ENCODE assay signal across 8 mouse cellular contexts in the genomic region with DNA sequence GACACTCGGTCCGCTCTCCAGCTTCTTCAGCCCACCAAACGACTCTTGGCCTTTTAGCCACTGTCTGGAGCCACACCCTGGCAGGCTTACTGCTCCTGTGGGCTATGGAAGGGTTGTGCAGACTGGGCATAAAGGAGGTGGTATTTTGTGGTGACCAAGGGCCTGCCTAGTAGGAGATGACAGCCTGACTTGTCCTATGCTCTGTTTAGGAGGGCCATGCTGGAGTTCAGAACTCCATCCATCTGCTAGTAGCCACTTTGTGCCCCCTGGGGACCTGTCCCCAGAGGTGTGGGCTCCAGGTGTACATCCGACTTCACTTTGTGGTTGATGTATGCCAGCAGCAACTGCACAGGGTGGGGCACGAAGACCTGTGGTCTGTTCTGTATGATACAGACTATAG. TPM values are rescaled to one million over a fixed set of nuclear protein-coding genes. Genes with fewer than 3 reads are reported as not detected.
A peak's percentile ranks its signal among the peaks of the same experiment; 100 is the strongest.
DNase-seq lines count a peak whose midpoint lies in the region; ATAC-seq lines count a peak whose summit lies in the region.

No protein-coding gene starts in this region.

- H3K27me3 ChIP-seq in kidney, embryonic 15.5 days, result no peaks in the 10 kb centered on the region
- no peaks in the 10 kb centered on the region for H3K27me3 ChIP-seq in embryonic facial prominence, embryonic 14.5 days (replicated peaks; ENCODE audit: control insufficient read depth, insufficient read depth, low read length)
- H3K27me3 ChIP-seq in hindbrain, embryonic 15.5 days, result no peaks in the 10 kb centered on the region
- H3K27me3 ChIP-seq in midbrain, embryonic 14.5 days (ENCODE audit: control insufficient read depth, insufficient read depth, low read length), result no peaks in the 10 kb centered on the region

- H3K4me2 ChIP-seq in kidney, embryonic 15.5 days, result peak overlapping the region; percentile 94
- H3K4me2 ChIP-seq in embryonic facial prominence, embryonic 14.5 days (ENCODE audit: low read depth, low read length), result peak overlapping the region; percentile 87
- peak overlapping the region; percentile 91 for H3K4me2 ChIP-seq in hindbrain, embryonic 15.5 days
- peak overlapping the region; percentile 89 for H3K4me2 ChIP-seq in midbrain, embryonic 14.5 days (ENCODE audit: low read length)

- WGBS in kidney, embryonic 15.5 days, result 53% methylated on average over 5 of the region's 5 CpGs
- 71% methylated on average over 5 of the region's 5 CpGs for WGBS in embryonic facial prominence, embryonic 14.5 days
- 44% methylated on average over 5 of the region's 5 CpGs for WGBS in hindbrain, embryonic 15.5 days
- WGBS in midbrain, embryonic 14.5 days, result 45% methylated on average over 5 of the region's 5 CpGs

- H3K4me1 ChIP-seq in kidney, embryonic 15.5 days, result peaks cover 59% of the 10 kb centered on the region
- peaks cover 21% of the 10 kb centered on the region for H3K4me1 ChIP-seq in embryonic facial prominence, embryonic 14.5 days (ENCODE audit: control insufficient read depth, insufficient read depth, low read length)
- H3K4me1 ChIP-seq in hindbrain, embryonic 15.5 days (replicated peaks), result peaks cover 66% of the 10 kb centered on the region
- H3K4me1 ChIP-seq in midbrain, embryonic 14.5 days (ENCODE audit: control insufficient read depth, insufficient read depth, low read length), result peaks cover 41% of the 10 kb centered on the region

- H3K27ac ChIP-seq in kidney, embryonic 15.5 days, result 0 out of 2 replicates have a peak overlapping the region, but pooled peaks have one; percentile 75
- no peak overlapping the region for H3K27ac ChIP-seq in embryonic facial prominence, embryonic 14.5 days (replicated peaks; ENCODE audit: low read depth, low read length)
- peak overlapping the region; percentile 84 for H3K27ac ChIP-seq in hindbrain, embryonic 15.5 days (replicated peaks)
- peak overlapping the region; percentile 91 for H3K27ac ChIP-seq in midbrain, embryonic 14.5 days (replicated peaks; ENCODE audit: low read depth, low read length)

- ATAC-seq in kidney, embryonic 15.5 days (replicated peaks; ENCODE audit: low FRiP score), result no peak
- no peak for ATAC-seq in embryonic facial prominence, embryonic 14.5 days (ENCODE audit: low read depth)
- ATAC-seq in hindbrain, embryonic 15.5 days (ENCODE audit: low FRiP score, low read depth), result peak; percentile 1; the same call in 1 of the 2 replicates
- no peak for ATAC-seq in midbrain, embryonic 14.5 days (ENCODE audit: low FRiP score, low TSS enrichment)

- no peak for DNase-seq in kidney, postnatal 4 days
- DNase-seq in embryonic facial prominence, embryonic 14.5 days (ENCODE audit: low spot score), result no peak
- no peak for DNase-seq in midbrain, embryonic 14.5 days
- DNase-seq in adrenal gland, postnatal 25 days, result no peak
- no peak for DNase-seq in urinary bladder, adult 18-20 months (ENCODE audit: low spot score in 2 of 2)
- no peak for DNase-seq in layer of hippocampus, adult 9-11 months

- H3K9me3 ChIP-seq in kidney, embryonic 15.5 days (replicated peaks), result no peaks in the 10 kb centered on the region
- H3K9me3 ChIP-seq in embryonic facial prominence, embryonic 14.5 days (ENCODE audit: control insufficient read depth, low read length), result no peaks in the 10 kb centered on the region
- H3K9me3 ChIP-seq in hindbrain, embryonic 15.5 days, result no peaks in the 10 kb centered on the region
- no peaks in the 10 kb centered on the region for H3K9me3 ChIP-seq in midbrain, embryonic 14.5 days (ENCODE audit: control insufficient read depth, low read length)

- H3K4me3 ChIP-seq in kidney, embryonic 15.5 days (replicated peaks), result peak overlapping the region; percentile 65
- peak overlapping the region; percentile 65 for H3K4me3 ChIP-seq in embryonic facial prominence, embryonic 14.5 days (ENCODE audit: low read depth, low read length)
- peak overlapping the region; percentile 69 for H3K4me3 ChIP-seq in hindbrain, embryonic 15.5 days
- H3K4me3 ChIP-seq in midbrain, embryonic 14.5 days (replicated peaks; ENCODE audit: low read depth, low read length), result peak overlapping the region; percentile 75

- peaks cover 20% of the 10 kb centered on the region for H3K36me3 ChIP-seq in kidney, embryonic 15.5 days
- peaks cover 19% of the 10 kb centered on the region for H3K36me3 ChIP-seq in embryonic facial prominence, embryonic 14.5 days (ENCODE audit: control insufficient read depth, insufficient read depth, low read length)
- peaks cover 16% of the 10 kb centered on the region for H3K36me3 ChIP-seq in hindbrain, embryonic 15.5 days
- peaks cover 20% of the 10 kb centered on the region for H3K36me3 ChIP-seq in midbrain, embryonic 14.5 days (ENCODE audit: control insufficient read depth, insufficient read depth, low read length)

- no peak overlapping the region for H3K9ac ChIP-seq in kidney, embryonic 15.5 days
- peak overlapping the region; percentile 77 for H3K9ac ChIP-seq in embryonic facial prominence, embryonic 14.5 days (ENCODE audit: low read depth, low read length)
- H3K9ac ChIP-seq in hindbrain, embryonic 15.5 days, result peak overlapping the region; percentile 83
- H3K9ac ChIP-seq in midbrain, embryonic 14.5 days (replicated peaks; ENCODE audit: low read length), result peak overlapping the region; percentile 90; the same call in 1 of the 2 replicates

RNA-seq across cellular contexts. Expression of a gene that starts 32.6 kb away (rescaled TPM):
- 28.1 and 29.1 TPM in 2 replicates for polyA plus RNA-seq in kidney, embryonic 15.5 days (2015; fragmentation: Nextera tagmentation; extraction: Ambion mirVana)
- polyA plus RNA-seq in embryonic facial prominence, embryonic 14.5 days (2014; fragmentation: Nextera tagmentation; extraction: Ambion mirVana), result 14.7 TPM in 2 replicates
- polyA plus RNA-seq in hindbrain, embryonic 15.5 days (2015; fragmentation: Nextera tagmentation; extraction: Ambion mirVana), result 31.0 and 31.7 TPM in 2 replicates
- polyA plus RNA-seq in midbrain, embryonic 14.5 days (2014; fragmentation: Nextera tagmentation; extraction: Ambion mirVana), result 24.9 and 28.7 TPM in 2 replicates
- 73.7 and 79.7 TPM in 2 replicates for total RNA-seq in adrenal gland, postnatal 25 days (2021)

RNA-seq across cellular contexts. Expression of a gene that starts 33.1 kb away (rescaled TPM):
- polyA plus RNA-seq in kidney, embryonic 15.5 days (2015; fragmentation: Nextera tagmentation; extraction: Ambion mirVana), result 97.2 and 103 TPM in 2 replicates
- 85.4 and 86.4 TPM in 2 replicates for polyA plus RNA-seq in embryonic facial prominence, embryonic 14.5 days (2014; fragmentation: Nextera tagmentation; extraction: Ambion mirVana)
- 106 and 113 TPM in 2 replicates for polyA plus RNA-seq in hindbrain, embryonic 15.5 days (2015; fragmentation: Nextera tagmentation; extraction: Ambion mirVana)
- 79.9 and 81.3 TPM in 2 replicates for polyA plus RNA-seq in midbrain, embryonic 14.5 days (2014; fragmentation: Nextera tagmentation; extraction: Ambion mirVana)
- total RNA-seq in adrenal gland, postnatal 25 days (2021), result 147 and 150 TPM in 2 replicates

RNA-seq across cellular contexts. Expression of a gene that starts 45.6 kb away (rescaled TPM):
- polyA plus RNA-seq in kidney, embryonic 15.5 days (2015; fragmentation: Nextera tagmentation; extraction: Ambion mirVana), result 23.7 and 27.1 TPM in 2 replicates
- polyA plus RNA-seq in embryonic facial prominence, embryonic 14.5 days (2014; fragmentation: Nextera tagmentation; extraction: Ambion mirVana), result 23.0 and 23.5 TPM in 2 replicates
- polyA plus RNA-seq in hindbrain, embryonic 15.5 days (2015; fragmentation: Nextera tagmentation; extraction: Ambion mirVana), result 78.7 and 81.3 TPM in 2 replicates
- polyA plus RNA-seq in midbrain, embryonic 14.5 days (2014; fragmentation: Nextera tagmentation; extraction: Ambion mirVana), result 70.2 and 70.4 TPM in 2 replicates
- total RNA-seq in adrenal gland, postnatal 25 days (2021), result 30.3 and 48.1 TPM in 2 replicates

RNA-seq across cellular contexts. Expression of a gene that starts 45.7 kb away (rescaled TPM):
- polyA plus RNA-seq in kidney, embryonic 15.5 days (2015; fragmentation: Nextera tagmentation; extraction: Ambion mirVana), result 22.5 and 29.2 TPM in 2 replicates
- polyA plus RNA-seq in embryonic facial prominence, embryonic 14.5 days (2014; fragmentation: Nextera tagmentation; extraction: Ambion mirVana), result 28.2 and 30.6 TPM in 2 replicates
- 92.5 and 94.0 TPM in 2 replicates for polyA plus RNA-seq in hindbrain, embryonic 15.5 days (2015; fragmentation: Nextera tagmentation; extraction: Ambion mirVana)
- polyA plus RNA-seq in midbrain, embryonic 14.5 days (2014; fragmentation: Nextera tagmentation; extraction: Ambion mirVana), result 70.0 TPM in 2 replicates
- total RNA-seq in adrenal gland, postnatal 25 days (2021), result 39.4 and 57.3 TPM in 2 replicates
